ENCODE assay signal across 18 mouse cellular contexts in genomic region chr3:76367000-76367399, GRCm38 (mm10).
"Had no signal": no experiment of that assay in that cellular context is flagged by ENCODE, and none has a peak within 500 bp of the region (broad histone marks: within the 10 kb centered on the region; RNA-seq: fewer than 3 reads in every experiment).

No protein-coding gene starts in this region.

- H3K4me3 ChIP-seq: lung, embryonic 15.5 days; megakaryocyte, embryonic 14.5 days; midbrain, embryonic 13.5 days; midbrain, embryonic 15.5 days; neural tube, embryonic 12.5 days had no signal

- H3K9ac ChIP-seq: lung, embryonic 15.5 days; midbrain, embryonic 13.5 days; midbrain, embryonic 15.5 days; neural tube, embryonic 12.5 days had no signal

- DNase-seq: lung, adult 2 months; lung, postnatal 14 days; lung, postnatal 36 days; right cerebral cortex, adult 18-20 months; right cerebral cortex, postnatal 25 days; right cerebral cortex, postnatal 4 days; spleen, adult 18-20 months; thymus, adult 2 months; thymus, postnatal 25 days; thymus, postnatal 4 days had no signal

- H3K9me3 ChIP-seq: lung, embryonic 15.5 days; megakaryocyte, embryonic 14.5 days; midbrain, embryonic 13.5 days; midbrain, embryonic 15.5 days; neural tube, embryonic 12.5 days had no signal

- H3K27ac ChIP-seq: lung, embryonic 15.5 days; macrophage; midbrain, embryonic 13.5 days; midbrain, embryonic 15.5 days; neural tube, embryonic 12.5 days had no signal

- H3K27me3 ChIP-seq: lung, embryonic 15.5 days; megakaryocyte, embryonic 14.5 days; midbrain, embryonic 13.5 days; midbrain, embryonic 15.5 days; neural tube, embryonic 12.5 days had no signal

- ATAC-seq: lung, postnatal 0 days; midbrain, embryonic 13.5 days; midbrain, embryonic 15.5 days had no signal

- H3K36me3 ChIP-seq: lung, embryonic 15.5 days; midbrain, embryonic 13.5 days; midbrain, embryonic 15.5 days; neural tube, embryonic 12.5 days had no signal

- H3K4me2 ChIP-seq: lung, embryonic 15.5 days; midbrain, embryonic 11.5 days; midbrain, embryonic 13.5 days; midbrain, embryonic 15.5 days; neural tube, embryonic 12.5 days had no signal

- H3K4me1 ChIP-seq: lung, embryonic 15.5 days; megakaryocyte, embryonic 14.5 days; midbrain, embryonic 13.5 days; midbrain, embryonic 15.5 days; neural tube, embryonic 12.5 days had no signal
